ENCODE assay signal across 14 mouse cellular contexts in genomic region chr14:21099371-21099770, GRCm38 (mm10). TPM values are rescaled to one million over a fixed set of nuclear protein-coding genes. Genes with fewer than 3 reads are reported as not detected.
A peak's percentile ranks its signal among the peaks of the same experiment; 100 is the strongest.
DNase-seq lines count a peak whose midpoint lies in the region; ATAC-seq and TF ChIP-seq lines count a peak whose summit lies in the region.
"Had no signal": no experiment of that assay in that cellular context is flagged by ENCODE, and none has a peak within 500 bp of the region (broad histone marks: within the 10 kb centered on the region; RNA-seq: fewer than 3 reads in every experiment).

No protein-coding gene starts in this region.

- no peak overlapping the region for H3K27ac ChIP-seq in kidney, postnatal 0 days
- no peak overlapping the region for H3K27ac ChIP-seq in lung, embryonic 14.5 days (ENCODE audit: low read depth)
- H3K27ac ChIP-seq: forebrain, embryonic 15.5 days; heart, adult 2 months; hindbrain, embryonic 14.5 days had no signal

- no peak overlapping the region for H3K4me3 ChIP-seq in kidney, postnatal 0 days (replicated peaks; ENCODE audit: low read depth, low read length)
- no peak overlapping the region for H3K4me3 ChIP-seq in lung, embryonic 14.5 days (ENCODE audit: low read depth, low read length)
- H3K4me3 ChIP-seq: forebrain, embryonic 15.5 days; heart, adult 2 months had no signal

- DNase-seq in kidney, postnatal 0 days (ENCODE audit: low spot score) = peak; percentile 45
- DNase-seq in kidney, adult 18-20 months = no peak
- peak; percentile 30 for DNase-seq in lung, embryonic 14.5 days
- DNase-seq in lung, postnatal 14 days = no peak
- peak; percentile 28 to 42 for DNase-seq in kidney, postnatal 4 days
- DNase-seq in right cerebral cortex, postnatal 36 days (ENCODE audit: low spot score in 2 of 2) = peak; percentile 47 to 54
- DNase-seq: adrenal gland, postnatal 25 days; cerebellum, adult 11-12 months; heart, adult 2 months; thymus, postnatal 25 days had no signal

- no peaks in the 10 kb centered on the region for H3K9me3 ChIP-seq in kidney, postnatal 0 days (replicated peaks; ENCODE audit: low read length)
- no peaks in the 10 kb centered on the region for H3K9me3 ChIP-seq in lung, embryonic 14.5 days (ENCODE audit: low read depth, low read length)
- H3K9me3 ChIP-seq: forebrain, embryonic 15.5 days had no signal

- H3K4me1 ChIP-seq in kidney, postnatal 0 days (replicated peaks; ENCODE audit: insufficient read depth, low read length) = no peaks in the 10 kb centered on the region
- no peaks in the 10 kb centered on the region for H3K4me1 ChIP-seq in lung, embryonic 14.5 days (ENCODE audit: insufficient read depth)

- H3K9ac ChIP-seq in kidney, postnatal 0 days (ENCODE audit: low read depth, low read length) = no peak overlapping the region
- no peak overlapping the region for H3K9ac ChIP-seq in lung, embryonic 14.5 days
- H3K9ac ChIP-seq: forebrain, embryonic 15.5 days; hindbrain, embryonic 14.5 days had no signal

- H3K4me2 ChIP-seq in kidney, postnatal 0 days (ENCODE audit: low read length) = no peak overlapping the region
- no peak overlapping the region for H3K4me2 ChIP-seq in lung, embryonic 14.5 days
- H3K4me2 ChIP-seq: forebrain, embryonic 15.5 days; hindbrain, embryonic 14.5 days had no signal

- ATAC-seq in kidney, postnatal 0 days (replicated peaks; ENCODE audit: low FRiP score, low read depth) = no peak
- ATAC-seq in lung, embryonic 14.5 days (ENCODE audit: insufficient read depth) = no peak
- no peak for ATAC-seq in cerebellum, adult (ENCODE audit: insufficient number of reproducible peaks, low FRiP score, low TSS enrichment)
- ATAC-seq: forebrain, embryonic 15.5 days; midbrain, embryonic 16.5 days had no signal

- H3K27me3 ChIP-seq in kidney, postnatal 0 days (ENCODE audit: insufficient read depth, low read length) = no peaks in the 10 kb centered on the region
- no peaks in the 10 kb centered on the region for H3K27me3 ChIP-seq in lung, embryonic 14.5 days (ENCODE audit: insufficient read depth, low read length)
- H3K27me3 ChIP-seq: forebrain, embryonic 15.5 days had no signal

- no peak for TF ChIP-seq CTCF in kidney, postnatal 0 days (IDR thresholded peaks at IDR 0.05; ENCODE audit: low read depth)
- TF ChIP-seq CTCF in lung, embryonic 14.5 days (IDR thresholded peaks at IDR 0.05; ENCODE audit: low read depth) = no peak

- no peaks in the 10 kb centered on the region for H3K36me3 ChIP-seq in kidney, postnatal 0 days (ENCODE audit: insufficient read depth, low read length)
- no peaks in the 10 kb centered on the region for H3K36me3 ChIP-seq in lung, embryonic 14.5 days (ENCODE audit: insufficient read depth)
- H3K36me3 ChIP-seq: forebrain, embryonic 15.5 days had no signal

- 34% methylated on average over 7 of the region's 7 CpGs for WGBS in kidney, postnatal 0 days
- 56% methylated on average over 7 of the region's 7 CpGs for WGBS in lung, embryonic 14.5 days

RNA-seq across cellular contexts. Expression of gene Adk, which starts 47.0 kb away (rescaled TPM):
- polyA plus RNA-seq in kidney, postnatal 0 days (2015; fragmentation: Nextera tagmentation; extraction: Ambion mirVana) = 193 and 196 TPM in 2 replicates
- 218 and 229 TPM in 2 replicates for polyA plus RNA-seq in lung, embryonic 14.5 days (2014; fragmentation: Nextera tagmentation; extraction: Ambion mirVana)

RNA-seq across cellular contexts. Expression of gene Ap3m1, which starts 47.1 kb away (rescaled TPM):
- polyA plus RNA-seq in kidney, postnatal 0 days (2015; fragmentation: Nextera tagmentation; extraction: Ambion mirVana) = 50.7 and 55.4 TPM in 2 replicates
- 82.5 and 86.9 TPM in 2 replicates for polyA plus RNA-seq in lung, embryonic 14.5 days (2014; fragmentation: Nextera tagmentation; extraction: Ambion mirVana)

Comparison
In these comparisons a context has a peak if more than half of its experiments do, and no peak if none do; other contexts are left out.
1. DNase-seq: peak in kidney, postnatal 0 days (single experiment), lung, embryonic 14.5 days (single experiment), kidney, postnatal 4 days (2 of 2) and right cerebral cortex, postnatal 36 days (2 of 2); none in kidney, adult 18-20 months (single experiment) and lung, postnatal 14 days (single experiment).